Mouse (Mus musculus): Measurements from ENCODE around the gene Hoxb7. TPM values are rescaled to one million over a fixed set of nuclear protein-coding genes. Genes with fewer than 3 reads are reported as not detected.

Gene Hoxb7
- polyA plus RNA-seq, 1 experiment from 2014 or later = 0.39 TPM

DNA sequence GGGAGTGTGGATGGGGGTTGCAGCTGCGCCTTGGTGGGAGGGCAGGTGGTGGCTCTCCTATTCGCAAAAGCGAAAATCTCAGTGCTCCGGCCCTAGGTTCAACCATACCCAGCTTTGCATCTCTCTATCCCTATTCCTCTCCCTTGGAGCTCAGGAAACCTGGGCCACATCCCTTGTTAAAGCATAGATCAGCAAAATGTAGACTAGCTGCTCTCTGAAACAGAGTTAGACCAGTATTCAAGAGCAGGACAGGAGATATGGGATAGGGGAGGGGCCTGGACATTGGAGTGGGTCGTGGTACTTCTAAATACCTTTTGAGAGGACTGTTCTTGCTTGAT lies 28.9 kb downstream of the Hoxb7 start:
- Histone ChIP-seq H3K36me3 (ENCODE audit: control insufficient read depth, insufficient read depth, low read length) (no peaks in the 10 kb centered on the region), H3K27me3 (replicated peaks; ENCODE audit: control insufficient read depth, insufficient read depth, low read length) (peaks cover 100% of the 10 kb centered on the region), H3K4me2 (ENCODE audit: low read depth, low read length) (peak overlapping the region; percentile 26; the same call in 1 of the 2 replicates), H3K9me3 (ENCODE audit: control insufficient read depth, low read length) (no peaks in the 10 kb centered on the region), H3K4me1 (ENCODE audit: control insufficient read depth, insufficient read depth, low read length) (no peaks in the 10 kb centered on the region), H3K4me3 (ENCODE audit: low read depth, low read length) (no peak overlapping the region; the same call in 1 of the 2 replicates), H3K27ac (replicated peaks; ENCODE audit: low read depth, low read length) (no peak overlapping the region; the same call in 1 of the 2 replicates), H3K9ac (ENCODE audit: low read depth, low read length) (no peak overlapping the region)
- WGBS = 5% methylated on average over 5 of the region's 5 CpGs
- DNase-seq (ENCODE audit: low spot score) = no peak
- no peak for ATAC-seq (ENCODE audit: low read depth)

DNA sequence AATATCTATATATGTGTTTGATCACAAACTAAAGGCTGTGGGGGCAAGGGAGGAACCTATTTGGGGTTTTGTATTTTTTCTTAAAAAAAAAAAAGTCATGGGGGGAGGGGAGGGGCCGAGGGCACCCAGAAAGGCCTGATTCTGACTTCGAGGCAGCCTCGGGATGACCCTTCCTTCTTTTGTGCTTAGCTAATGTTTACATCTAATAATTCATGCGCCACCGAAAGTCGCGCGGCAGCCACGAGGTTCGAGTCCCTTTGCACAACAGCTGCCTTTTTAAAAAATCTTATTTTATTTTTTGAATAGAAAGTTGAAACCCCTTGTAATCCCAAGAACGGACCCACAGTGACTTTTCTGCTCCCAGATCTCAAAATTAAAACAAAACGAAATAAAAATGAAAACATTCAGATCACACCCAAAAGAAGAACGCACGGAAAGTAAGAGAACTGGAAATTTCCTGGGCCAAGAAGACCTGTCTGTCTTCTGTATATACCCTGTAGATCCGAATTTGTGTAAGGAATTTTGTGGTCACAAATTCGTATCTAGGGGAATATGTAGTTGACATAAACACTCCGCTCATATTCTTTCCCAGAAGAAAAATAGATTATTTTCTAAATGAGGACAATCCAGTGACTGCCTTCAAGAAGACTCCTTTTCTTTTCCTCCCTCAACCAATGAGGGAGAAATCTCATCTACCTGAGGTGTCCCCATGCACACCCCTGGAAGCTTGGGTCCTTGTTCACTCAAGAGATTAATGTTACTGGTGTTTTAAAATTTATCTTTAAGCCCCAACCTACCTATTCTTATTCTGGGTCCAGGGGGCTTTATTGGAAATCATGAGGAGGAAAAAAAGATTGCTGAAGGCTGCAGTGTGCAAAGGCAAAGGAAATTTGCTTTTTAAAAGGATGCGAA lies 30.5 kb downstream of the Hoxb7 start:
- Histone ChIP-seq H3K27ac (replicated peaks; ENCODE audit: low read depth, low read length) (no peak overlapping the region), H3K4me1 (ENCODE audit: control insufficient read depth, insufficient read depth, low read length) (no peaks in the 10 kb centered on the region), H3K36me3 (ENCODE audit: control insufficient read depth, insufficient read depth, low read length) (no peaks in the 10 kb centered on the region), H3K4me3 (ENCODE audit: low read depth, low read length) (no peak overlapping the region), H3K27me3 (replicated peaks; ENCODE audit: control insufficient read depth, insufficient read depth, low read length) (peaks cover 100% of the 10 kb centered on the region), H3K9ac (ENCODE audit: low read depth, low read length) (no peak overlapping the region), H3K4me2 (ENCODE audit: low read depth, low read length) (no peak overlapping the region), H3K9me3 (ENCODE audit: control insufficient read depth, low read length) (no peaks in the 10 kb centered on the region)
- DNase-seq (ENCODE audit: low spot score) = no peak
- no peak for ATAC-seq (ENCODE audit: low read depth)
- WGBS = 7% methylated on average over 18 of the region's 18 CpGs

DNA sequence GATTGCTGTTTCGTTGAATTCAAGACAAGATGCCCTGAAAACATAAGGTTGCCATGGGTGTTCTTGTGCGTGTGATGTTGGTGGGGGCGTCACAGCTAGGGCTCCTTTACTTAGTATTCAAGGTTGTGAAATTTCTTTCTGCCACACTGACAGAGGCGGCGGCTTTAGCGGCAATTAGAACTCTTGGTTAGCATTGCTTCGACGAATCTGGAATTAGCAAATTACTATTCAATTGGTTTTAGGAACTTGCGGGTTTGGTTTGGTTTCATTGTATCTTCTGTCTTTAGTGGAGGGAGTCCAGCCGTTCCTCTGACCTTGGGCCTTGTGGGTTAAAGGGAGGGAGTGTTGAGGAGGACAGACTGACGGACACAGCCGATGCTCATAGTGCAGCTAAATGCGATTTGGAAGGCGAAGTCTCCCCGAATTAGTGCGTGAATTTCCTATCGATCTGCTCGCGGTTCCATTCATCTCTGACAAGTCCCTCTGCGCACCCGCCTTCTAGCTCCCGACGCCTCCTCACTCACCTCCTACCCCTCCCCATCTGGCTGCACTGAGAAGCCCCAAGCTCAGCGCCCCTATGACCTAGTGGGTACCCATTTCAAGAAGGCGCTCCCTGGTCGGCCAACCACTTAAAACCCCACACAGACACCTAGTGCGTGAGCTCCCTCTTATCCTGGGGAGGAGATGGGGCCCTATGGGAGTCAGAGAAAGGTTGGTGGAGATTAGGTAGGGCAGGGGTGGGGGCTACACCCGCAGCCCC lies 31.4 kb downstream of the Hoxb7 start, which contains the start of gene Hoxb4:
Gene Hoxb4 (plus strand): TSS at position 660 of the 760 bp plus-strand sequence.
- peak within 1 kb of the TSS; percentile 40; the same call in 1 of the 2 replicates for H3K9ac ChIP-seq (ENCODE audit: low read depth, low read length)
- no peak for DNase-seq (ENCODE audit: low spot score)
- WGBS = 2% methylated on average over 28 of the region's 28 CpGs
- H3K9me3 ChIP-seq (ENCODE audit: control insufficient read depth, low read length) = no peaks in the 10 kb centered on the region
- peaks cover 100% of the 10 kb centered on the region for H3K27me3 ChIP-seq (replicated peaks; ENCODE audit: control insufficient read depth, insufficient read depth, low read length)
- H3K36me3 ChIP-seq (ENCODE audit: control insufficient read depth, insufficient read depth, low read length) = no peaks in the 10 kb centered on the region
- no peak within 1 kb of the TSS; the same call in 1 of the 2 replicates for H3K27ac ChIP-seq (replicated peaks; ENCODE audit: low read depth, low read length)
- H3K4me2 ChIP-seq (ENCODE audit: low read depth, low read length) = peak within 1 kb of the TSS; percentile 47
- H3K4me1 ChIP-seq (ENCODE audit: control insufficient read depth, insufficient read depth, low read length) = no peaks in the 10 kb centered on the region
- ATAC-seq (ENCODE audit: low read depth) = no peak
- peak within 1 kb of the TSS; percentile 29 for H3K4me3 ChIP-seq (ENCODE audit: low read depth, low read length)

DNA sequence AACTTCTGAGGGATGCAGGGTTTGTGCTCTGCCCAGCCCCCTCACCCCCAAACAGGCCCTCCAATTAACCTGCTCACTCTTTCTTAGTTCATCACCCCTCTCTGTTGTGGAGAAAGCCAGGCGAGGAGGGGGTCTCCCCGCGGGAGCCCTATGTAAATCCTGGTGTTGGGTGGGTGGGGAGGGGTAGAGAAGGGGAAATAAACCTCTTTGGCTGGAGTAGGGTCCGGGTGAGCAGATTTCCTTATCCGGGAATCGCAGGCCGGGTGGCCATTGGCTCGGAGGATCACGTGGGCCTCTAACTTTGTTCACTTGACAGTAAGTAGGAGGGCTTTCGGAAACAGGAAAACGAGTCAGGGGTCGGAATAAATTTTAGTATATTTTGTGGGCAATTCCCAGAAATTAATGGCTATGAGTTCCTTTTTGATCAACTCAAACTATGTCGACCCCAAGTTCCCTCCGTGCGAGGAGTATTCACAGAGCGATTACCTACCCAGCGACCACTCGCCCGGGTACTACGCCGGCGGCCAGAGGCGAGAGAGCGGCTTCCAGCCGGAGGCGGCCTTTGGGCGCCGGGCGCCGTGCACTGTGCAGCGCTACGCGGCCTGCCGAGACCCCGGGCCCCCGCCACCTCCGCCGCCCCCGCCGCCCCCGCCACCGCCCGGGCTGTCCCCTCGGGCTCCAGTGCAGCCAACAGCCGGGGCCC lies 32.1 kb downstream of the Hoxb7 start:
- peak; percentile 71; the same call in 1 of the 2 replicates for ATAC-seq (ENCODE audit: low read depth)
- DNase-seq (ENCODE audit: low spot score) = peak; percentile 45

DNA sequence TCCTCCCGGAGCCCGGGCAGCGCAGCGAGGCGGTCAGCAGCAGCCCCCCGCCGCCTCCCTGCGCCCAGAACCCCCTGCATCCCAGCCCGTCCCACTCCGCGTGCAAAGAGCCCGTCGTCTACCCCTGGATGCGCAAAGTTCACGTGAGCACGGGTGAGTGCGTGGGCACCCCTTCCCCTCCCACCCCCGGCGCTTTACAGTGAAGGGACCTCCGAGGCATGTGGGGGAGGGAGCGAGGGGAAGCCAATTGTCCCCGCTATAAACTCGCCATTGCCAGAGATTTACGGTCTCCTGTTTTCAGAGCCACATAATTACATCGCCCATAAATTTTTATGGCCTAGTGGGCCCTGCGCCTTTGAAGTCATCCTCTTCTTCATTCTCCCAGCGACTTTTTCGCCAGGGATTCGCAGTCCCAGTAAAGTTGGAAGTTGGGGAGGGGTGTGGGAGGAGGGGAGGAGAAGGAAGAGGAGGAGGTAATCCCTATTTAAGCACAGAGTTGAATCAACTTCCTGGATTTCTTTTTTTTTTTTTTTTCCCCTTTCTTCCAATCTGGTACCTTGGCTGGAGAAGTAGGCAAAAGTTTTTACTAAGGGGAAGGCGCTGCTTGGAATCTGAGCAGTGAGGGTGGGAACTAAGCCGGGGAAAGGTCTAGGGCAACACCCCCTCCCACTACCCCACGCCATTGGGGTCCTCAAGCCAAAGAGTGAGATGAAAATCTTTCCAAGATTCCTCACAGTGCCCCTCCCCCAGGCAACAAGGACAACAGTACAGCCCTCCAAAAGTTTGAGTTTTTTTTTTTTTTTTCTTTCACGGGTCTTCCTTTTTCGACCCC lies 32.9 kb downstream of the Hoxb7 start:
- under 1% methylated on average over 15 of the region's 34 CpGs for WGBS
- Histone ChIP-seq H3K9me3 (ENCODE audit: control insufficient read depth, low read length) (no peaks in the 10 kb centered on the region), H3K4me3 (ENCODE audit: low read depth, low read length) (peak overlapping the region; percentile 29), H3K27ac (replicated peaks; ENCODE audit: low read depth, low read length) (no peak overlapping the region; the same call in 1 of the 2 replicates), H3K9ac (ENCODE audit: low read depth, low read length) (peak overlapping the region; percentile 40; the same call in 1 of the 2 replicates), H3K4me1 (ENCODE audit: control insufficient read depth, insufficient read depth, low read length) (no peaks in the 10 kb centered on the region), H3K4me2 (ENCODE audit: low read depth, low read length) (peak overlapping the region; percentile 47), H3K36me3 (ENCODE audit: control insufficient read depth, insufficient read depth, low read length) (no peaks in the 10 kb centered on the region), H3K27me3 (replicated peaks; ENCODE audit: control insufficient read depth, insufficient read depth, low read length) (peaks cover 100% of the 10 kb centered on the region)
- ATAC-seq (ENCODE audit: low read depth) = no peak; the same call in 1 of the 2 replicates
- DNase-seq (ENCODE audit: low spot score) = no peak

More for the DNA sequence above, 32.1 kb downstream of the Hoxb7 start:
- H3K27me3 ChIP-seq (replicated peaks; ENCODE audit: control insufficient read depth, insufficient read depth, low read length) = peaks cover 100% of the 10 kb centered on the region
- peak overlapping the region; percentile 47 for H3K4me2 ChIP-seq (ENCODE audit: low read depth, low read length)
- peak overlapping the region; percentile 29 for H3K4me3 ChIP-seq (ENCODE audit: low read depth, low read length)
- H3K36me3 ChIP-seq (ENCODE audit: control insufficient read depth, insufficient read depth, low read length) = no peaks in the 10 kb centered on the region
- no peaks in the 10 kb centered on the region for H3K4me1 ChIP-seq (ENCODE audit: control insufficient read depth, insufficient read depth, low read length)
- H3K9me3 ChIP-seq (ENCODE audit: control insufficient read depth, low read length) = no peaks in the 10 kb centered on the region
- peak overlapping the region; percentile 40; the same call in 1 of the 2 replicates for H3K9ac ChIP-seq (ENCODE audit: low read depth, low read length)
- H3K27ac ChIP-seq (replicated peaks; ENCODE audit: low read depth, low read length) = no peak overlapping the region; the same call in 1 of the 2 replicates
- 1% methylated on average over 25 of the region's 45 CpGs for WGBS

DNA sequence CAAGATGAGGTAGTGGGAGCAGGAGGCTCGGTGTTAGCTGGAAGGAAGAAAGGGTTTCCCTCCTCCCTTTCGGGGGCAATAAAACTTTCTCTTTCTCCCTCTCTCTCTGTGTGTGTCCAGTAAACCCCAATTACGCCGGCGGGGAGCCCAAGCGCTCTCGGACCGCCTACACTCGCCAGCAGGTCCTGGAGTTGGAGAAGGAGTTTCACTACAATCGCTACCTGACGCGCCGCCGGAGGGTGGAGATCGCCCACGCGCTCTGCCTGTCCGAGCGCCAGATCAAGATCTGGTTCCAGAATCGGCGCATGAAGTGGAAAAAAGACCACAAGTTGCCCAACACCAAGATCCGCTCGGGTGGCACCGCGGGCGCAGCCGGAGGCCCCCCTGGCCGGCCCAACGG lies 33.5 kb downstream of the Hoxb7 start:
- Histone ChIP-seq H3K9ac (ENCODE audit: low read depth, low read length) (peak overlapping the region; percentile 40; the same call in 1 of the 2 replicates), H3K9me3 (ENCODE audit: control insufficient read depth, low read length) (no peaks in the 10 kb centered on the region), H3K4me2 (ENCODE audit: low read depth, low read length) (peak overlapping the region; percentile 47; the same call in 1 of the 2 replicates), H3K27ac (replicated peaks; ENCODE audit: low read depth, low read length) (no peak overlapping the region; the same call in 1 of the 2 replicates), H3K27me3 (replicated peaks; ENCODE audit: control insufficient read depth, insufficient read depth, low read length) (peaks cover 100% of the 10 kb centered on the region), H3K4me3 (ENCODE audit: low read depth, low read length) (peak overlapping the region; percentile 29), H3K4me1 (ENCODE audit: control insufficient read depth, insufficient read depth, low read length) (no peaks in the 10 kb centered on the region), H3K36me3 (ENCODE audit: control insufficient read depth, insufficient read depth, low read length) (no peaks in the 10 kb centered on the region)
- no peak for DNase-seq (ENCODE audit: low spot score)
- WGBS = under 1% methylated on average over 27 of the region's 29 CpGs
- no peak for ATAC-seq (ENCODE audit: low read depth)

DNA sequence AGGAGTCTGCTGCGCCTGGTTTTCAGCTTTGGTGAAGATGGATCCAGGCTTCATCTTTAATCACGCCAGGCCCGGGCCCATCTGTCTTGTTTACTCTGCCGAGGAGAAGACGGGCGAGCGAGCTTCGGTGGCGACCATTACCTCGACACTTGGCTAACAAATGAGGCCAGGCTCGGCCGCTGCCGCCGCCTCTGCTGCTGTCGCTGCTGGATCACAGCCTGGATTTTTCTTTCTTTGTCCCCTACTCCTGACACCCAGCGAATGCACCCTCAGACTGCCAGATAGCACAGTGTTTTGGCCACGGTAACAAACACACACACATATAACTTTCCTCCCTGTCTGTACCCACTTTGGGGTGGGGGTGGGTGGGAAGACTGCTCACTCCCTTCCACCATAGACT lies 34.3 kb downstream of the Hoxb7 start:
- Histone ChIP-seq H3K36me3 (ENCODE audit: control insufficient read depth, insufficient read depth, low read length) (no peaks in the 10 kb centered on the region), H3K27ac (replicated peaks; ENCODE audit: low read depth, low read length) (no peak overlapping the region), H3K4me2 (ENCODE audit: low read depth, low read length) (peak overlapping the region; percentile 47; the same call in 1 of the 2 replicates), H3K27me3 (replicated peaks; ENCODE audit: control insufficient read depth, insufficient read depth, low read length) (peaks cover 100% of the 10 kb centered on the region), H3K4me3 (ENCODE audit: low read depth, low read length) (peak overlapping the region; percentile 2; the same call in 1 of the 2 replicates), H3K9ac (ENCODE audit: low read depth, low read length) (no peak overlapping the region), H3K4me1 (ENCODE audit: control insufficient read depth, insufficient read depth, low read length) (no peaks in the 10 kb centered on the region), H3K9me3 (ENCODE audit: control insufficient read depth, low read length) (no peaks in the 10 kb centered on the region)
- 4% methylated on average over 17 of the region's 17 CpGs for WGBS
- DNase-seq (ENCODE audit: low spot score) (no peak), ATAC-seq (ENCODE audit: low read depth) (no peak)

Data from embryonic facial prominence, embryonic 14.5 days (tissue).